ENCODE assay signal across 32 mouse cellular contexts in genomic region chr11:69775716-69776115, GRCm38 (mm10). TPM values are rescaled to one million over a fixed set of nuclear protein-coding genes. Genes with fewer than 3 reads are reported as not detected.
DNase-seq lines count a peak whose midpoint lies in the region; ATAC-seq and TF ChIP-seq lines count a peak whose summit lies in the region.
"Had no signal": no experiment of that assay in that cellular context is flagged by ENCODE, and none has a peak within 500 bp of the region (broad histone marks: within the 10 kb centered on the region; RNA-seq: fewer than 3 reads in every experiment).

No protein-coding gene starts in this region.

- 0 out of 2 replicates have a peak, but pooled peaks cover 3% of the 10 kb centered on the region for H3K4me1 ChIP-seq in heart, embryonic 11.5 days (ENCODE audit: control insufficient read depth, insufficient read depth, low read length)
- H3K4me1 ChIP-seq in midbrain, embryonic 10.5 days = peaks cover 23% of the 10 kb centered on the region
- H3K4me1 ChIP-seq in midbrain, postnatal 0 days (ENCODE audit: insufficient read depth, low read length) = no peaks in the 10 kb centered on the region
- no peaks in the 10 kb centered on the region for H3K4me1 ChIP-seq in stomach, postnatal 0 days (replicated peaks; ENCODE audit: control insufficient read depth, insufficient read depth)

- H3K36me3 ChIP-seq in heart, embryonic 11.5 days (ENCODE audit: control insufficient read depth, insufficient read depth, low read length) = peaks cover 6% of the 10 kb centered on the region; the same call in 1 of the 2 replicates
- H3K36me3 ChIP-seq in midbrain, embryonic 10.5 days = 0 out of 2 replicates have a peak, but pooled peaks cover 2% of the 10 kb centered on the region
- peaks cover 20% of the 10 kb centered on the region; the same call in 1 of the 2 replicates for H3K36me3 ChIP-seq in midbrain, postnatal 0 days (ENCODE audit: insufficient read depth, low read length)
- H3K36me3 ChIP-seq in stomach, postnatal 0 days (ENCODE audit: control insufficient read depth, insufficient read depth, low read length) = no peaks in the 10 kb centered on the region; the same call in 1 of the 2 replicates

- no peak for ATAC-seq in heart, embryonic 11.5 days (replicated peaks; ENCODE audit: insufficient number of reproducible peaks, low FRiP score, low TSS enrichment)
- no peak for ATAC-seq in midbrain, postnatal 0 days (ENCODE audit: low FRiP score)
- ATAC-seq in stomach, postnatal 0 days (ENCODE audit: low FRiP score, low TSS enrichment) = 0 out of 2 replicates have a peak, but pooled peaks have one; percentile 30
- ATAC-seq: inflammation-experienced regulatory T-cells, adult 6 months; liver, embryonic 12.5 days; midbrain, embryonic 13.5 days had no signal

- peaks cover 16% of the 10 kb centered on the region for H3K27me3 ChIP-seq in heart, embryonic 11.5 days (ENCODE audit: control insufficient read depth, insufficient read depth, low read length)
- peaks cover 49% of the 10 kb centered on the region for H3K27me3 ChIP-seq in midbrain, embryonic 10.5 days (ENCODE audit: low read depth, poor library complexity, severe bottlenecking)
- H3K27me3 ChIP-seq in midbrain, postnatal 0 days (ENCODE audit: insufficient read depth, low read length) = no peaks in the 10 kb centered on the region
- no peaks in the 10 kb centered on the region for H3K27me3 ChIP-seq in stomach, postnatal 0 days (ENCODE audit: control insufficient read depth, insufficient read depth, low read length)
- H3K27me3 ChIP-seq: midbrain, embryonic 13.5 days had no signal

- H3K9me3 ChIP-seq in heart, embryonic 11.5 days (replicated peaks; ENCODE audit: control insufficient read depth, low read length) = no peaks in the 10 kb centered on the region
- H3K9me3 ChIP-seq in midbrain, embryonic 10.5 days (replicated peaks) = no peaks in the 10 kb centered on the region
- no peaks in the 10 kb centered on the region for H3K9me3 ChIP-seq in midbrain, postnatal 0 days (ENCODE audit: low read length)
- no peaks in the 10 kb centered on the region for H3K9me3 ChIP-seq in stomach, postnatal 0 days (ENCODE audit: control insufficient read depth, low read length)
- H3K9me3 ChIP-seq: forebrain, embryonic 12.5 days; hindbrain, embryonic 12.5 days; limb, embryonic 13.5 days; liver, embryonic 12.5 days; midbrain, embryonic 13.5 days had no signal

- no peak overlapping the region for H3K4me2 ChIP-seq in heart, embryonic 11.5 days
- H3K4me2 ChIP-seq in midbrain, postnatal 0 days (ENCODE audit: low read depth, low read length, poor library complexity, severe bottlenecking) = no peak overlapping the region
- no peak overlapping the region for H3K4me2 ChIP-seq in stomach, postnatal 0 days (replicated peaks; ENCODE audit: low read depth)
- H3K4me2 ChIP-seq: forebrain, embryonic 12.5 days; hindbrain, embryonic 12.5 days; limb, embryonic 13.5 days; liver, embryonic 12.5 days; midbrain, embryonic 13.5 days had no signal

- no peak for TF ChIP-seq EP300 in stomach, postnatal 0 days (optimal IDR thresholded peaks at IDR 0.05)

- WGBS in heart, embryonic 11.5 days (ENCODE audit: insufficient replicate concordance) = 53% methylated on average over 10 of the region's 10 CpGs
- WGBS in midbrain, embryonic 10.5 days = 70% methylated on average over 10 of the region's 10 CpGs
- WGBS in midbrain, postnatal 0 days = 74% methylated on average over 10 of the region's 10 CpGs
- 68% methylated on average over 10 of the region's 10 CpGs for WGBS in stomach, postnatal 0 days

- H3K4me3 ChIP-seq in heart, embryonic 11.5 days (ENCODE audit: low read depth, low read length) = no peak overlapping the region
- no peak overlapping the region for H3K4me3 ChIP-seq in midbrain, embryonic 10.5 days
- no peak overlapping the region for H3K4me3 ChIP-seq in midbrain, postnatal 0 days (ENCODE audit: low read depth, low read length)
- no peak overlapping the region for H3K4me3 ChIP-seq in stomach, postnatal 0 days (ENCODE audit: low read depth, low read length)
- H3K4me3 ChIP-seq: erythroblast, embryonic 14.5 days; forebrain, embryonic 12.5 days; heart, adult 2 months; hindbrain, embryonic 12.5 days; limb, embryonic 13.5 days; liver, embryonic 12.5 days; midbrain, embryonic 13.5 days had no signal

- no peak for TF ChIP-seq CTCF in midbrain, postnatal 0 days (IDR thresholded peaks at IDR 0.05)
- TF ChIP-seq CTCF in stomach, postnatal 0 days (IDR thresholded peaks at IDR 0.05; ENCODE audit: low read depth) = no peak

- no peak overlapping the region for H3K27ac ChIP-seq in heart, embryonic 11.5 days (ENCODE audit: low read depth, low read length)
- peak overlapping the region; percentile 13; the same call in 1 of the 2 replicates for H3K27ac ChIP-seq in midbrain, embryonic 10.5 days (replicated peaks)
- H3K27ac ChIP-seq in midbrain, postnatal 0 days (ENCODE audit: low read depth, low read length) = no peak overlapping the region
- H3K27ac ChIP-seq in stomach, postnatal 0 days (replicated peaks) = no peak overlapping the region
- H3K27ac ChIP-seq: forebrain, embryonic 12.5 days; heart, adult 2 months; hindbrain, embryonic 12.5 days; limb, embryonic 13.5 days; liver, embryonic 12.5 days; midbrain, embryonic 13.5 days had no signal

- no peak overlapping the region for H3K9ac ChIP-seq in heart, embryonic 11.5 days (ENCODE audit: low read depth, low read length)
- no peak overlapping the region for H3K9ac ChIP-seq in midbrain, postnatal 0 days (replicated peaks; ENCODE audit: low read length, poor library complexity, severe bottlenecking)
- H3K9ac ChIP-seq in stomach, postnatal 0 days (ENCODE audit: low read length) = no peak overlapping the region
- H3K9ac ChIP-seq: forebrain, embryonic 12.5 days; hindbrain, embryonic 12.5 days; limb, embryonic 13.5 days; liver, embryonic 12.5 days; midbrain, embryonic 13.5 days had no signal

- peak; percentile 35 to 39 for DNase-seq in cerebellum, adult 18-20 months
- no peak for DNase-seq in cerebellum, postnatal 36 days
- peak; percentile 93 for DNase-seq in heart, adult 11 months
- DNase-seq in midbrain, embryonic 10.5 days (ENCODE audit: low spot score) = no peak
- no peak for DNase-seq in midbrain, postnatal 0 days (ENCODE audit: low spot score)
- DNase-seq in stomach, postnatal 0 days (ENCODE audit: low spot score) = no peak
- DNase-seq in right cerebral cortex, adult 18-20 months = no peak
- DNase-seq: adrenal gland, adult 8-10 months; gastrocnemius, postnatal 25 days; heart, adult 2 months; kidney, adult 18-20 months; layer of hippocampus, postnatal 36 days; lung, adult 18-20 months; lung, postnatal 14 days; right cerebral cortex, postnatal 4 days; thymus, adult 2 months; thymus, postnatal 4 days had no signal

RNA-seq across cellular contexts. Expression of gene Zbtb4, which starts 10.0 kb away (rescaled TPM):
- polyA plus RNA-seq in heart, embryonic 11.5 days (2014; fragmentation: Nextera tagmentation; extraction: Ambion mirVana) = 2.1 and 3.1 TPM in 2 replicates
- polyA plus RNA-seq in midbrain, embryonic 10.5 days (2016; fragmentation: Nextera tagmentation; extraction: Ambion mirVana) = 0.64 and 0.91 TPM in 2 replicates
- 31.5 and 34.3 TPM in 2 replicates for total RNA-seq in midbrain, postnatal 0 days (2014; rRNA removed)
- 4.4 and 5.0 TPM in 2 replicates for polyA plus RNA-seq in midbrain, postnatal 0 days (2015; fragmentation: Nextera tagmentation; extraction: Ambion mirVana)
- 2.6 and 2.7 TPM in 2 replicates for polyA plus RNA-seq in stomach, postnatal 0 days (2015; fragmentation: Nextera tagmentation; extraction: Ambion mirVana)

RNA-seq across cellular contexts. Expression of gene Slc35g3, which starts 13.9 kb away (rescaled TPM):
- polyA plus RNA-seq in heart, embryonic 11.5 days (2014; fragmentation: Nextera tagmentation; extraction: Ambion mirVana) = 0.10 TPM in 1 of 2 replicates, not detected in the other
- 0.09 TPM in 1 of 2 replicates, not detected in the other for polyA plus RNA-seq in midbrain, embryonic 10.5 days (2016; fragmentation: Nextera tagmentation; extraction: Ambion mirVana)
- not detected in 2 replicates for total RNA-seq in midbrain, postnatal 0 days (2014; rRNA removed)
- polyA plus RNA-seq in midbrain, postnatal 0 days (2015; fragmentation: Nextera tagmentation; extraction: Ambion mirVana) = 0.23 and 0.26 TPM in 2 replicates
- polyA plus RNA-seq in stomach, postnatal 0 days (2015; fragmentation: Nextera tagmentation; extraction: Ambion mirVana) = 0.11 TPM in 1 of 2 replicates, not detected in the other
- total RNA-seq: adrenal gland, adult 8-10 months; gastrocnemius, postnatal 25 days; heart, adult 2 months; heart, postnatal 25 days; layer of hippocampus, adult 8-10 months; layer of hippocampus, postnatal 36 days; left cerebral cortex, postnatal 10 days; megakaryocyte, adult 5-6 weeks had no signal
- polyA plus RNA-seq: cortical plate, adult 2 months; erythroblast, embryonic 14.5 days; heart, embryonic 14.5 days; inflammation-experienced regulatory T-cells, adult 6 months; limb, embryonic 13.5 days; liver, embryonic 12.5 days; neural tube, embryonic 11.5 days had no signal

RNA-seq across cellular contexts. Expression of gene Polr2a, which starts 17.3 kb away (rescaled TPM):
- 29.0 and 36.7 TPM in 2 replicates for polyA plus RNA-seq in heart, embryonic 11.5 days (2014; fragmentation: Nextera tagmentation; extraction: Ambion mirVana)
- 25.6 and 32.2 TPM in 2 replicates for polyA plus RNA-seq in midbrain, embryonic 10.5 days (2016; fragmentation: Nextera tagmentation; extraction: Ambion mirVana)
- 16.9 and 25.1 TPM in 2 replicates for total RNA-seq in midbrain, postnatal 0 days (2014; rRNA removed)
- 9.0 and 10.2 TPM in 2 replicates for polyA plus RNA-seq in midbrain, postnatal 0 days (2015; fragmentation: Nextera tagmentation; extraction: Ambion mirVana)
- polyA plus RNA-seq in stomach, postnatal 0 days (2015; fragmentation: Nextera tagmentation; extraction: Ambion mirVana) = 7.9 and 9.0 TPM in 2 replicates

RNA-seq across cellular contexts. Expression of gene Chrnb1, which starts 20.0 kb away (rescaled TPM):
- polyA plus RNA-seq in heart, embryonic 11.5 days (2014; fragmentation: Nextera tagmentation; extraction: Ambion mirVana) = 3.7 and 4.5 TPM in 2 replicates
- 1.1 TPM in 2 replicates for polyA plus RNA-seq in midbrain, embryonic 10.5 days (2016; fragmentation: Nextera tagmentation; extraction: Ambion mirVana)
- 1.5 and 1.6 TPM in 2 replicates for total RNA-seq in midbrain, postnatal 0 days (2014; rRNA removed)
- polyA plus RNA-seq in midbrain, postnatal 0 days (2015; fragmentation: Nextera tagmentation; extraction: Ambion mirVana) = 1.1 TPM in 2 replicates
- 4.3 and 5.0 TPM in 2 replicates for polyA plus RNA-seq in stomach, postnatal 0 days (2015; fragmentation: Nextera tagmentation; extraction: Ambion mirVana)
- polyA plus RNA-seq: erythroblast, embryonic 14.5 days had no signal

RNA-seq across cellular contexts. Expression of gene Fgf11, which starts 25.9 kb away (rescaled TPM):
- polyA plus RNA-seq in heart, embryonic 11.5 days (2014; fragmentation: Nextera tagmentation; extraction: Ambion mirVana) = 1.5 and 2.5 TPM in 2 replicates
- polyA plus RNA-seq in midbrain, embryonic 10.5 days (2016; fragmentation: Nextera tagmentation; extraction: Ambion mirVana) = 1.0 and 1.4 TPM in 2 replicates
- total RNA-seq in midbrain, postnatal 0 days (2014; rRNA removed) = 12.7 and 16.4 TPM in 2 replicates
- 2.6 and 2.8 TPM in 2 replicates for polyA plus RNA-seq in midbrain, postnatal 0 days (2015; fragmentation: Nextera tagmentation; extraction: Ambion mirVana)
- polyA plus RNA-seq in stomach, postnatal 0 days (2015; fragmentation: Nextera tagmentation; extraction: Ambion mirVana) = 0.67 and 0.90 TPM in 2 replicates
- total RNA-seq: megakaryocyte, adult 5-6 weeks had no signal
- polyA plus RNA-seq: inflammation-experienced regulatory T-cells, adult 6 months had no signal

Comparison
In these comparisons a context has a peak if more than half of its experiments do, and no peak if none do; other contexts are left out.
1. DNase-seq: peak in cerebellum, adult 18-20 months (2 of 2) and heart, adult 11 months (single experiment); none in cerebellum, postnatal 36 days (0 of 2), midbrain, embryonic 10.5 days (single experiment), midbrain, postnatal 0 days (single experiment), stomach, postnatal 0 days (single experiment) and right cerebral cortex, adult 18-20 months (single experiment).